Mouse (Mus musculus) v-Abl transformed pro-B cells (cell line): ENCODE results near the gene Plcg1.

Experiments
- in situ Hi-C, 2 experiments: fragments of 400-800 bp; cut with MboI; formaldehyde crosslinking; loops; one replicate each; pipeline ENCODE4 v1.15.1; 2025; ENCODE audit not compliant: unreplicated experiment in 2 of 2

Gene Plcg1

DNA sequence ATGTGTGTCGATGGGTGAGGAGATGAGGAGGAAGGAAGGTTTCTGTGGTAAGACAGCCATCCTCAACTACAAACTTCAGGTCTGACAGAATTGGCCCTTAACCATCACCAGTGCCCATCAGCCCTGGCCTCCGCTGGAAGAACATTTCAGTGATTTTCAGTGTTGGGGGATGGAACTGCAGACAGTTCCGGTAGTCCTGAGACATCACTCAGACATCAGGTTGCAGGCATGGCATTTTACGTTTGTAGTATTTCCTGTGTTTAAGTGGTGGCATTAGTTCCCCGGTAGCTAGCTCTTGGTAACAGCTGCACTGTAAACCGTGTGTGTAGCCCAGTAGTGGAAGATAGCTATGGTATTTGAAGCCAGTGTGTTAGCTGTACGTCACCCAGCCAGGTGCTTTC is 2.0 kb downstream of the Plcg1 start:
- in situ Hi-C loops, result no loop called here

DNA sequence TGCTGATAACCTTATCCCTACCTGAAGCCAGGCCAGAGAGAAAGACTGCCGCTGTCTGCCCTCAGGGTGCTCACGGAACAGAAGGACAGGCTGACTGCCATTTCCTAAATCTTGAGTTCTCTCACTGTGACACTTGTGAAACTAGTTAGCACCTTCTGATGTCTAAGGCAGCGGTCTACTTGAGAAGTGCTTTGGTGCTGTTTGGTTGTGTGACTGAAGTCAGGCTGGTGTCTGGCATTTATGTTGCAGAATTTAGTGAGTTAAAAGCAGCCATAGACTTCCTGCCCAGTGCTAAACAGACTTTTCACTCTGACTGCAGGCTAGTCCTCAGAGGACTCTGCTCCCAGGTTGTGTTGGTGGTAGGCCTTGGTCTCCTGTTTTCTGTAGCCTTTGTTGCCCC is 3.2 kb downstream of the Plcg1 start:
- in situ Hi-C loops, result no loop called here

DNA sequence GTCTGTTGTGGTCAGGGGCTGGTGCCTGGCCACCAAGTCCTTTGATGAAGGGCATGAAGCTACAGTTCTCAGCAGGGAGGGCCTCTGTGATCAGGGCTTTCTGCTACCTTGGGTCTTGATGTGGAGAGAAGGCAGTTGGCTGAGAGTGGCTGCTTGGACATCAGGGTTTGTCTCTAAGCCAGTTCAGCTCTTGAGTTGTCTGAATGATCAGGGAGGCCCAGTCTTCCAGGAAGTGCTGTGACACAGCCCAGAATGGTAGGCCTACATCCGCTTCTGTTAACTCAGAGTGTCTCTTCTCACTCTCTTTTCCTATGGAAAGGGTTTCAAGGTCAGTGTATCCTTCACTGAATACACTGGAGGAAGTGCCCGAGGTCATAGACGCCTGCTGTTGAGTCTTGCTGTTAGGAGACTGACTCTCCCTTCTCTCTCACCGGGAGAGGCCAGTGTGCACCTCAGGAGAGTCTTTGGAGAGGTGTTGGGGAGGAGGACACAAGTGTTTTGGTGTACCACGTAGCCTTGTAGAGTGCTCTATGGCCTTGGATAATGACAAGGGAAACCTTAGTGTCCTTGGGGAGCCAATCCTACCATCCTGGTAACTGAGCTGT is 4.7 kb downstream of the Plcg1 start:
- in situ Hi-C loops, result no loop called here

DNA sequence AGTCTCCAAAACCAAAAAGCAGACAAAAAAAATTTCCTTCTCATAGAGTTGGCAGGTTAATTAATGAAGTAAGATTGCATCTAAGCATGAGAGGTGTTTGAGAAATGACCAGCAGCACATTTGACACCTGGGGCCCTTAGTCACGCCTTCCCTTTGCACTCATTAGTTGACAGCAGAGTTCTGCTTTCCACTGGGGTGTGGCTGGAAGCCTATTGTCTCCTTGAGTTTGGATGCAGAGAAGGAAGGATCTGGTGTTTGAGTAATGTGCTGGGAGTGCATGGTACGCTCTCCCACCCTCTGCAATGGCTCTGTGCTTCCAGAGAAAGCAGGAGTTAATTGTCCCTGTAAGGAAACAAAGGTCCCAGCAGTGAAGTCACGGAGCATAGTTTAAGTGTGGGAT is 5.4 kb downstream of the Plcg1 start:
- in situ Hi-C loops, result no loop called here

DNA sequence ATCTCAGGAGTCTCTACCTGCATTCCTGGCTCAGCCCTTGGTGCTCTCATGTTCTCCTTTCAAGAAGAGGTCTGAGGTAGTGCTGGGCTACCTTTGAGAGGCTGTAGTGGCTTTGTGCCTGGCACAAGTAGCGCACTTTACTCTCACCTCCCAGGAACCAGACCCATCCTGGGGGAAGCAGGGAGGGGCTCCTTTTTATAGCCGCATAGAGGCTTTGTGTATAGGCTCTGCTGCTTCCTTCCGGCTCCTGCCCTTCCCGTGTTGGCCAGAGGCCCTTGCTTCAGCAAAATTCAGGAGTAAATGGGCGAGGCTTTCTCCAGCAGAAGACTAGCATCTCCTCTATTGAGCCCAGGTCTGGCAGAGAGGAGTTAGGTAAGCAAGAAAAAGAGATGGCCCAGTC is 7.3 kb downstream of the Plcg1 start:
- in situ Hi-C loops, result no loop called here

DNA sequence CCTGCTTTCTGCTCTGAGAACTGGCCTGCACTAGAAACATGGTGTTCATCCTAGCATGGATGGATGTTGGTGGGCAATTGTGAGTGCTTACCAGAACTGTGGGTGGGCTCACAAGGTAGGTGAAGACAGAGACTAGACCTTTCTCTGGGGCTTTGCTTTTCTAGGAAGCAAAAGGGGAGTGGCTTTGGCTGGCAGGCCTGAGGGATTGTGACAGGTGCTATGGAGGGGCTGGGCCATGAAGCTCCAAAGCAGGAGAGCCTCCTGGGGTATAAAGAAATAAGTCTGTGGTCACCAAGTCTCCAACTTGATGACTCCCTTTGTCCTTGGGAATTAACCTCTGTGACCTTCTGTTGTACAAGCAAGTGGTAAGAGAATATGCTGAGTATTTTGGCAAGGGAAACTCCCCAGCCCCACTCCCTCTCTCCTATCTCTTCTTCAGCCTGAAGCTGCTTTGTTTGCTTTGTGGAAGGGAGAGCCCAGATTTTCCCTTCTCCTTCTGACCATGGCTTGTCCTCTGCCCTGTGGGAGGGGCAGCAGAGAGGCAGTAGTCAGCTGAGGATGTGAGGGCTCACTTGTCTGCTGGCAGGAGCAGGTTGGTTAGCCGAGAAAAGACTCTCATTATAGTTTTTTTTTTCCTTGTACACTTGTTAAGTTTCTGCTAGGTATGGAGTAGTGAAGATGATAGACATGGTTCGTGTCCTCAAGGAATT is 8.7 kb downstream of the Plcg1 start:
- in situ Hi-C loops, result no loop called here

DNA sequence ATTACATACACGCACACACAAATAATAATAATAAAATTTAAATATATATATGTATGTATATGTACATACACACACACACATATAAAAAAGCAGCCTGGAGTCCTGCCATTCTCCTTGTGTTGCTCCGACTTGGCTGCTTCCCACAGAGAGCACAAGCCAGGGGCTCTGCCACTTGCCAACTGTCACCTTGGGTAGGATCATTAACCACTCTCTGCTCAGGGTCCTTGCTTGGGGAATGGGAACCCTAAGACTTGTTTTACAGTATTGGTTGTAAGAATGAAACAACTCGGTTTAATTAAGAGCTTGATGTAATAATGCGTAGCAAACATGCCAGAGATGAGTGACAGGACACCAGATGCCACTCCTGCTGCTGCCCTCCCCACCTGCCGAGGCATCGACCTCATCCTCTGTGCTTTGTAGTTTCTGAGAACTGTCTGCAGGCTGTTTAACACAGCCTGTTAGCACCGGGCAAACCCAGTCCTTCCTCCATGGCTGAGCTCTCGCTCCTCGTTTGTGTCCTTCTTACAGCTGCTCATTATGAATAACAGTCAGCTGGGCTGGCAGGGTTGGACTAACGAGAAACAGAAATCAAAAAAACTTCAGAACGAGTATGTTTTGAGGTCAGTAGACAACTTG is 9.5 kb downstream of the Plcg1 start:
- in situ Hi-C loops, result no loop called here

DNA sequence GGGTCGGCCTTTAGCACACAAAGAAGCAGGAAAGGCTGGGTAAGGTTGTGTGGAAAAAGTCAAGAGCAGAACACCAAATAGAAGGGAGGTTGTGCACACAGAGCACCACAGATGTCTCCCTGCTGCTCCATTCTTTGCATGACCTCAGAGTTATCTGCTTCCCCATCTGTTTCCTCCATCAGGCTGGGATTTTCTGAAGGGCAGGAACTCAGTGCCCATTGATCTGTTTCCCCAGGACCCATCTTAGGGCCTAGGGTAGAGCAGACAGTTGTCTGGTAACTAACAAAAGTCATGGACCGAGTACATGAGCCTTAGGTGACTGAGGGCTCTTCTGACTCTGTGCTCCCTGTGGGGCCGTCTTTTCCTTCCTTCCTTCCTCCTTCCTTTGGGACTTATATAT is 10.5 kb downstream of the Plcg1 start:
- in situ Hi-C loops, result no loop called here

DNA sequence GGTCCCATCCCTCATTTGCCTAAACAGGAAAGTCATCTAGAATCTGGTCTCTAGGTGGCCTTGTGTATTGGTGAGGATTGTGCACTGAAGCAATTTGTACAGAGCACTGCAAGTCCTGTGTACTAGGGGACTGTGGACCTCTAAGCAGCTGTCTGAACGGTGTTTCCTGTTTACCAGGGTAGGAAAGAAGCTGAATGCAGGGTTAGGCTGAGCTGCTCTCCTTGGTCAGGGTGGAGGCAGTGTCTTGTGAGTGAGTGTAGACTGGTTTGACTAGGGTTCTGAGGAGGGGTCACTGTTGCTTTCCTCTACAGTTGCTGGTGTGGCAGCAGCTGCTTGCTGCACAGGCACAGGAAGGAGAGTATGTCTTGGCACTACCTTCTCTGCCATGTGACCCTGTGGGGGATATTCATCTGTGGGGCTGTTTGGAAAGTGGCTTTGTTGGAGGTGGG is 11.1 kb downstream of the Plcg1 start:
- in situ Hi-C loops, result no loop called here

DNA sequence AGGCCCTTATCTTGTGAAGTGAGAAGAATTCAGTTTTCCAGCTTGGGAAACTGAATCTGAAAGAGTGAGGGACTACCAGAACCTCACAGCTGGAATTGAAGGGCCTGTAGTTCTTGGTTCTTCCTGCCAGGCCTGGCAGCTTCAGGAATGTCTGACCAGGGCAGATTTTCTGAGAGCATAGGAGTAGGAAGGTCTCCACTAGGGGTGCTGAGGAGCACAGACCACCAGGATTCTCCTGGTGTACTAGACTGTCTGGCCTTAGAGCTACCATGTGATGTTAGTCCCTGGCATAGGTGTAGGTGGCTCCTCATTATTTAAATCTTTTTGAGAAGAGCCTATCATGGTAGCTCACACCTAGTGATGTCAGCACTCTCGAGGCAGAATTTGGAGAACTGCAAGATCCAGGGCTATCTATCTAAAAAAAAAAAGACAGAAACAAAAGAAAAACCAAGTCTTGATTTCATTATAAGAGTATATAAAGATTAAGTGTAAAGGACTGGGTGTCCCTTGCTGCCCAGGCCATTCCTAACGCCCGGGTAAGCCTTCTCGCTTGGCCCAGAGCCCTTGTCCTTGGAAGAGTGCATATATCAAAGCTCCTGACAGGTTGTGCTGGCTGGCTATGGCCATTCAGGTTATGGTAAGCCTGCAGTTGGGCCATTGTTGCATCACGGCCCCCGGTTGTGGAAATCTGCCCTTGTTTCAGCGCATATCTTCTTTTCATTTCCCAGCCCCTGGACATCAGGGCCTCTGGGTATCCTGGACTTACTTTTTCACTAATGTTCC is 13.1 kb downstream of the Plcg1 start:
- in situ Hi-C loops, result no loop called here

DNA sequence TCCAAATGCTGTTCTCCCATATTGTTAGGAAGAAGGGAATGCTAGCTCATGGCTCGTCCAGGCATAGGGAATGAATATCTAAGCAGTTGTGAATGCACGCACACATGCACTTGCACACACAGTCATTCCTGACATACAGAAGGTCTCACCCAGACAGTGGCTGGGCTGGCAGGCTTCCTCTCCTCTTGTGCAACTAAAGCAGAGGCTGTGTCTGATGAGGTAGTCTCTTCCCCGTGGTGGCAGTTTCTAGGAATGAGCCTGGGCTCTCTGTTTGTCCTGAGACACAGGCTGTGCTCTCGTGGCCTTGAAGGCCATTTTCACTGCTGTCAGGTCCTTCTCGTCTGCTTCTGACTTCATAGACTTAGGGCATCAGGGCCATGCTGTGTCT is 13.7 kb downstream of the Plcg1 start:
- in situ Hi-C loops, result loop anchor here in 1 of 2 experiments (5.0 kb wide), 1 partner anchor 47 kb away; no protein-coding TSS in a partner anchor

DNA sequence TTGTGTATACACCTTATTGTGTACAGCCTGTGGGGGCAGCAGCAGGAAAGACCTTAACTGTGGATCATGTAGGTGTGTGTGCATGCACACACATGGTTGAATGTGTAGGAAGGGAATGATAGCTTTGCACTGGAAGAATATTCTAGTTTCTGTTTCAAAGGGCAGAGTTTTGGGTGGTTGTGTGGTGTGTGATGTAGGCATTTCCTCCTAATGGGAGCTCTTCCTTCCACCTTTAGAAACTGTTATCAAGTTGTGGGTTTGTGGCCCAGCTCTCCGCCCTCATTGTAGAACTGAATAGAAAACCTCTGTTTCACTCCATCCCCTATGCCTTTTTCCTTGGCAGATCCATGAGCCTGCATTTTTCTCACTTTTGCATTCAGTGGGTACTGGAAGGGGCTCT is 14.4 kb downstream of the Plcg1 start:
- in situ Hi-C loops, result loop anchor here in 1 of 2 experiments (5.0 kb wide), 1 partner anchor 47 kb away; no protein-coding TSS in a partner anchor

DNA sequence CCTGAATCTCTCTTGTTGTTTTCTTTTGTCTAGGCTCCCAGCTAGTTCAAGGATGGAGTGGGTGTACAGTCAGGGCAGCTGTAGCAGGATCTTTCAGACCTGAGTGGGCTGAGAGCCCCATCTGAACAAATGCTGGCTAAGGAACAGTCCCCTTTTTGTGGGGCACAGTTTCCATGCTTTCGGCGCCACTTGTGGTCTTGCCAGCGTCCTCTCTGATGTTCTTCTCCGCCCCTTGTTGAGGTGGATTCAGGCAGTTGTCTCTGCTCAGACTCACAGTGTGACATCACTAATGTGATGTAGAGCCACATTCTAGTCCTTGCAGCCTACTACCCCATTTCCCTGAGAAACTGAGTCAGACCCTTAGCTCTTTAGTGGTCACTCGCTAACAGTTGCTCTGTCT is 15.5 kb downstream of the Plcg1 start:
- in situ Hi-C loops, result loop anchor here in 1 of 2 experiments (5.0 kb wide), 1 partner anchor 46 kb away; no protein-coding TSS in a partner anchor

DNA sequence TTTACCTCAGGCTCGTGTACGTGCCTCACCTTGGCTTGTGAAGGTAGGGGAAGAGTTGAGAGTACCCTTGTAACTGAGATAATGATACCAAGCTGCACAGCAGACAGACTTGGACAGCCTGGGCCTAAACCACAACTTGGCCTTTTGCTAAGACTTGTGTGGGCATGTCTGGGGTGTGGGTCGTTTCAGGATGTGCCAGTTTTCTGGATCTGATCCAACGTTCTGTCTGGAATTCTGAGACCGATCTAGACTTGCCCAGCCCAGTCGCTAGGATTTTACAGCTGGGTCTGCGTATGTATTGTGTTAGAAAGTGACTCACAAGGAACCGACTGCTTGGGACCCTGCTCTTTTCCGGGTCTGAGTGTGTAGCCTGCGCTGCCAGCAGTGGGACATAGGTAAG is 16.0 kb downstream of the Plcg1 start:
- in situ Hi-C loops, result loop anchor here in 1 of 2 experiments (5.0 kb wide), 1 partner anchor 45 kb away; no protein-coding TSS in a partner anchor

DNA sequence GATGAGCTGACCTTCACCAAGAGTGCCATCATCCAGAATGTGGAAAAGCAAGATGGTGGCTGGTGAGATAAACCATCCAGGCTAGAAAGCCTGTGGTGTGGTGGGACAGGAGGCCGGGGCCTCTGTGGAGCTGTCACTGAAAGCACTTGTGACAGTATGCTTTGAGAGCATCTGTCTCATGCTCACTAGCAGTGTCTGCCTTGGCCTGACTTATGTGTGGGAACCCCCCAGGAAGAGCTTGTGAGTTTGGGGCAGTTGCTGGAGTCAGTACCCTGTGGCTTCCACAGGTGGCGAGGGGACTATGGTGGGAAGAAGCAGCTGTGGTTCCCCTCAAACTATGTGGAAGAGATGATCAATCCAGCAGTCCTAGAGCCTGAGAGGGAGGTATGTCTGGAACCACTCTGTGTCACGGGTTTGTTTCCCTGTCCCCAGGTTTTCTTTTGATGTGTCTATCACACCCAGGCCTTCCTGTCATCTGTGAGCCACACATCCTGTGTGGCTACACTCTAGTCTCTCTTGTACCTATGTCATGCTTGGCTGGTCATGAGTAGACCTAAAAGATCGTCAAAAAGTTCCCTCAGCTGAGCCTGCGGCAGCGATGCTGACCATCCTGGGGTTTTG is 25.6 kb downstream of the Plcg1 start:
- in situ Hi-C loops, result no loop called here

DNA sequence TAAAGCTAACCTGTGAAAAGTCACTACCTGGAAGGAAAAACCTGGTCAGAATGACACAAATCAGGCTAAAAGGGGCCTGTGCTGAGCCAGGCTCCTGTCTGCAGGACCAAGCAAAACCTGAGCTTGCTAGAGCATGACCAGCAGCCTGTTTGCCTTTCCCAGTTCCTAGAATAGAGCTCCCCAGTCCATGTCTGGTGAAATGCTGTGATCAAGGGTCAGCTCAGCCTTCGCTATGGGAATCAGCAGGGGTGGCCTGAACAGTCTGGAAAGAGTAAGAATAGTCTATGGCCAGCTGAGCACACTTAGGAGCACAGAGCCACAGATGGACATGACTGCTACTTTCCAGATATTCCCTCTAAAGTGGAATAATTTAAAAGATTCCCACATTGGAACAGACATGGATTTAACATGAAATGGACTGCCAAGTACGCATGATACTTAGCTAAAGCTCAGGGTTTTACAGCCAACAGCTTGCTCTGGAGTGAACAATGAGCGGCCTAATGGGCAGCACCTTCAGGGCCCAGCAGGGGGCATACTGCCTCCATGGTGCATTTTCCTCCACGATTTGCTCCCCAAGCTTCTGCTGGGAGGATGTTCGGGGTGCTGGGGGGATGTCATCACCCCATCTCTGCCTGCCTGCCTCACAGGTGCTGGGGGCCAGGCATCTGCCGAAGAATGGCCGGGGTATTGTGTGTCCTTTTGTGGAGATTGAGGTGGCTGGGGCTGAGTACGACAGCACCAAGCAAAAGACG is 29.5 kb downstream of the Plcg1 start:
- in situ Hi-C loops, result no loop called here

DNA sequence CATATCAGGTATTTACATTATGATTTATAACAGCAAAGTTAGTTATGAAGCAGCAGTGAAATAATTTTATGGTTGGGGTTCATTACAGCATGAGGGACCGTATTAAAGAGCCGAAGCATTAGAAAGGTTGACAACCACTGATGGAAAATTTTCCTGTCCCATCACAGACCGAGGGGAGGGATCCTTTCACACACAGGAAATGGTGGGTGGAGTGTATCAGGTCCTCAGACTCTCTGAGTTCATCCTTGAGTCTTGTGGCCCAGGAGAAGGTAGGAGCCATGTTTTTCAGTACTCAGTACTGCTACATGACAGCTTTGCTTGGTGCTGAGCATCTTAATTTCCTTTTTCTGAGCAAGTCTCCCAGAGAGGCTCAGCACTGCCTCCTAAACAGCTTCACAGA is 32.7 kb downstream of the Plcg1 start:
- in situ Hi-C loops, result no loop called here

DNA sequence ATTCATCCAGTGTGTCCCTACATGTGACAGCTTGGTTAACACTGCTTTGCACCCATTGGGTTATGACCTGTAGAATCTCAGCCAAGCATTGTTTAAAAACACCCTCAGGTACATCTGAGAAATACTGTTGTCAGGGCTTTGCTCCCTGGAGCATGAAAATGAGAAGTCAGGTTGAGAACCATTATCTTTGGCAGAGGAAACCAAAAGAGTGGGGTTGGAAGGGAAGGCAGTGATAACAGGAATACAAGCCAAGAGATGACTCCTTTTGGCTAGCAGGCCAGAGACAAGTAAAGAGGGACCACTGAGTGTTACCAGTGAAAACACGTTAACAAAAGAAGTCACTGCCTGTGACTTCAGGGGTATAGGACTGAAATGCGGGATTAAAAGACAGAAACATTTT is 33.3 kb downstream of the Plcg1 start:
- in situ Hi-C loops, result no loop called here

DNA sequence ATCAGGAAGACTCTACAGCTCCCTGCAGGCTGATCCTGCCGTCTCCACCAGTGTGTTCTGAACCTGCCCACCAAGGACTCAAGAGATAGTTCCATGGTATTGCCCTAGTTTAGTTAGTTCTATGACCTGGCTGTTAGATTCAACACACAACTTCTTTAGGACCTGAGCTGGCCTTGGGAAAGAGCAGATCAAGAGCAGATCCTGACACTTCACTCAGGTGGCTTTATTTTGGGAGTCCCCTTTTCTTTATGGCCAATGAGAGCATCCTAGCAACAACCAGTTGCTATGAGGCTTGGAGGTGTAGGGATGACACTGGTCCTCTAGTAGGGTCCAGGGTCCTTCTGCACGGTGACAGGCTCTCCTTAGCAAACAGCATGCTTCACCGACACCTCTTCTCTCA is 34.0 kb downstream of the Plcg1 start:
- in situ Hi-C loops, result no loop called here

DNA sequence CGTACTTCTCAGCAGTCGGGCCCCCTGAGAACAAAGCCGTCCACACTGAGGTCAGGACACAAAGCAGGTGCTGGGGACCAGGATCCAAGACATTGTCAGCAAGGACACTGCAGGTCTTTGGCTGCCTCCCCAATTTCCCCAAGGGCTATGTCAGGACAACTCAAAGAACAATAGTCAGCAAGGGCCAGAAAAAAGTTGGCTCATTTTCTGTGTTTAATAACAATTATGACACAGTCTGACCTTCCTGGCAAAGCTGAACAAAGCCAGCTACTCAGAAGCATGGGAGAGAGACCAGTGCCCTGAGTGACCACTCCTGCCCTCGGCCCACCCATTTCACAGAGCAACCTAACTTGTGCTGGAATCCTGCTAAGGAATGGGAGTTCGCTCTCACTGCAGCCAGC is 35.3 kb downstream of the Plcg1 start:
- in situ Hi-C loops, result no loop called here
